Mouse (Mus musculus): ENCODE data around the gene Dgkz.

GRCm38 (mm10) chr2:91936154-91936553, 39.5 kb downstream of the Dgkz start:
- TF ChIP-seq CTCF (IDR thresholded peaks at IDR 0.05; ENCODE audit: insufficient read depth, low read depth, low read length) = no peak
- no peak for TF ChIP-seq POLR2A (IDR thresholded peaks at IDR 0.05; ENCODE audit: insufficient read depth, low read depth, low read length)
